Mouse (Mus musculus): ENCODE measurements around the gene Cldn18. TPM values are rescaled to one million over a fixed set of nuclear protein-coding genes. Genes with fewer than 3 reads are reported as not detected.

Cldn18 gene
- total RNA-seq (2014; rRNA removed) (not detected in 2 replicates), polyA plus RNA-seq (2015; fragmentation: Nextera tagmentation; extraction: Ambion mirVana) (not detected in 2 replicates)

DNA sequence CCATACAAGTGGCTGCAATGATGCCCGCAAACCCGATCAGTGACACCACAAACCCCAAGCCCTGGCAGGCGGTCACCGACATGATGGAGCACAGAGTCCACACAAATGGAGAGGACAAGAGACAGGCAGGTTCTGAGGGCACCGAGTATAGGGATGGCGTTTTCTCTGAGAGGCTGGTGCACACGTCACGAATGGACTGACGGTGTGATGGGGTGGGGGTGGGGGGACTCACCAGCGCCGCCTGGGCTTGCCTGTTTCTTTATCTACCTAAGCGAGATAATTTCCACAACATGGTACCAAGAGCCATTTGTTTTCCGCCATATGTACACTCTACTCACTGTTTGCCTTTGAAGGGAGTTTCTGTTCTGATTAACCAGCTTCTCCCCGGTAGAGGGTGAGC lies at the start of gene Cldn18:
TSS of gene Cldn18 (minus strand) at position 134 of the 400 bp plus-strand sequence.
- Histone ChIP-seq H3K4me1 (ENCODE audit: insufficient read depth, low read length) (no peaks in the 10 kb centered on the region), H3K27me3 (ENCODE audit: insufficient read depth, low read length) (no peaks in the 10 kb centered on the region), H3K27ac (ENCODE audit: low read depth, low read length) (no peak within 1 kb of the TSS), H3K9me3 (ENCODE audit: low read length) (no peaks in the 10 kb centered on the region), H3K36me3 (ENCODE audit: insufficient read depth, low read length) (no peaks in the 10 kb centered on the region), H3K4me3 (ENCODE audit: low read depth, low read length) (no peak within 1 kb of the TSS), H3K4me2 (ENCODE audit: low read depth, low read length, poor library complexity, severe bottlenecking) (no peak within 1 kb of the TSS), H3K9ac (replicated peaks; ENCODE audit: low read length, poor library complexity, severe bottlenecking) (no peak within 1 kb of the TSS)
- DNase-seq (ENCODE audit: low spot score) (no peak), ATAC-seq (ENCODE audit: low FRiP score) (no peak)
- WGBS, result 92% methylated on average over 14 of the region's 14 CpGs
- no peak for TF ChIP-seq CTCF (IDR thresholded peaks at IDR 0.05)

DNA sequence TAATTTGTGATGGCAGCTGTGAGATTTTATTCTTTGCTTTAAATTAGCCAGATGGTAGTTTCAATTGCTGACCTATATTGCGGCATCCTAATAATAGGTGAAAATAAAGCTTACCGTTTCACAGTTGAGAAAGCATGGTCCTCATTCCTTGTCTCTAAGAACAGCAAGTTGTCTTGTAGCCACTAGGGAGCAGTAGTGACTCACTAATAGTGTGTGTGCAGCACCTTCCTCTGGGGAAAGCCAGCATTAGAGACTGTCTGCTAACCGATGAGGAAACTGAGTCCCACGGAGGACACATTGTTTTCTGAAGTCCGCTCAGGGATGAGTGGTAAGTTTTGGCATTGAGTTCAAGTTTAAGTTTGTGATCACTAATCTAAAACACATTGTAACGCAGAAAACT lies 46.5 kb upstream of the Cldn18 start:
- H3K36me3 ChIP-seq (ENCODE audit: insufficient read depth, low read length), result no peaks in the 10 kb centered on the region
- H3K9me3 ChIP-seq (ENCODE audit: low read length), result no peaks in the 10 kb centered on the region
- DNase-seq (ENCODE audit: low spot score), result peak; percentile 60
- H3K4me1 ChIP-seq (ENCODE audit: insufficient read depth, low read length), result no peaks in the 10 kb centered on the region
- no peaks in the 10 kb centered on the region for H3K27me3 ChIP-seq (ENCODE audit: insufficient read depth, low read length)
- no peak for ATAC-seq (ENCODE audit: low FRiP score)
- WGBS, result 48% methylated on average over 6 of the region's 6 CpGs
- H3K4me2 ChIP-seq (ENCODE audit: low read depth, low read length, poor library complexity, severe bottlenecking), result no peak overlapping the region
- H3K4me3 ChIP-seq (ENCODE audit: low read depth, low read length), result no peak overlapping the region
- no peak overlapping the region for H3K27ac ChIP-seq (ENCODE audit: low read depth, low read length)
- no peak overlapping the region for H3K9ac ChIP-seq (replicated peaks; ENCODE audit: low read length, poor library complexity, severe bottlenecking)
- TF ChIP-seq CTCF (IDR thresholded peaks at IDR 0.05), result peak; percentile 74

GRCm38 (mm10) chr9:99750272-99750671 lies 33.2 kb upstream of the Cldn18 start:
- TF ChIP-seq CTCF (IDR thresholded peaks at IDR 0.05), result peak; percentile 44
- 84% methylated on average over 4 of the region's 4 CpGs for WGBS

GRCm38 (mm10) chr9:99748279-99748678 lies 31.2 kb upstream of the Cldn18 start:
- H3K27me3 ChIP-seq (ENCODE audit: insufficient read depth, low read length), result no peaks in the 10 kb centered on the region
- no peak overlapping the region for H3K4me2 ChIP-seq (ENCODE audit: low read depth, low read length, poor library complexity, severe bottlenecking)
- WGBS, result 88% methylated on average over 1 of the region's 1 CpGs
- H3K4me3 ChIP-seq (ENCODE audit: low read depth, low read length), result no peak overlapping the region
- no peak overlapping the region for H3K9ac ChIP-seq (replicated peaks; ENCODE audit: low read length, poor library complexity, severe bottlenecking)
- ATAC-seq (ENCODE audit: low FRiP score) (no peak), DNase-seq (ENCODE audit: low spot score) (no peak)
- H3K27ac ChIP-seq (ENCODE audit: low read depth, low read length), result no peak overlapping the region
- TF ChIP-seq CTCF (IDR thresholded peaks at IDR 0.05), result no peak
- H3K9me3 ChIP-seq (ENCODE audit: low read length), result no peaks in the 10 kb centered on the region
- H3K36me3 ChIP-seq (ENCODE audit: insufficient read depth, low read length), result no peaks in the 10 kb centered on the region
- H3K4me1 ChIP-seq (ENCODE audit: insufficient read depth, low read length), result no peaks in the 10 kb centered on the region

More at GRCm38 (mm10) chr9:99750272-99750671, 33.2 kb upstream of the Cldn18 start:
- no peaks in the 10 kb centered on the region for H3K36me3 ChIP-seq (ENCODE audit: insufficient read depth, low read length)
- ATAC-seq (ENCODE audit: low FRiP score) (no peak), DNase-seq (ENCODE audit: low spot score) (no peak)
- H3K4me2 ChIP-seq (ENCODE audit: low read depth, low read length, poor library complexity, severe bottlenecking), result no peak overlapping the region
- no peak overlapping the region for H3K4me3 ChIP-seq (ENCODE audit: low read depth, low read length)
- no peaks in the 10 kb centered on the region for H3K4me1 ChIP-seq (ENCODE audit: insufficient read depth, low read length)
- H3K9me3 ChIP-seq (ENCODE audit: low read length), result no peaks in the 10 kb centered on the region
- no peaks in the 10 kb centered on the region for H3K27me3 ChIP-seq (ENCODE audit: insufficient read depth, low read length)
- H3K27ac ChIP-seq (ENCODE audit: low read depth, low read length), result no peak overlapping the region
- H3K9ac ChIP-seq (replicated peaks; ENCODE audit: low read length, poor library complexity, severe bottlenecking), result no peak overlapping the region

DNA sequence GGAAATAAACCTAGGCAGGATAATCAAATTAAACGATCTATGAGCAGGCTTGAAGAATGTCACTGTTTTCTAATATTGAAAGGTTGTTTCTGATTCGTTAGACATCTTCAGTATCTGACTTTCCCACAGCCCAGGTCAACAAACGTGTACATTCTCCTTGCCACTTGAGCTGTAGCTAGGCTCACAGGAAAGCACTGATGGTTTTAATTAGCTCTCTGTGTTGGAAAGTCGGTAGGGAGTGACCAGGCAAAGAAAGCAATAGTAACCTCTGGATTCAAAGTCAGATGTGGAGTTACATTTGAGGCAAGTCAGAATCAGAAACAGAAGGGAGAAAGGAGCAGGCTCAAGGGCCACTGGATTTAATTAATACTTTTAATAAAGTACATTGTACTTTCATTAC lies 30.7 kb upstream of the Cldn18 start:
- H3K27me3 ChIP-seq (ENCODE audit: insufficient read depth, low read length), result no peaks in the 10 kb centered on the region
- no peaks in the 10 kb centered on the region for H3K4me1 ChIP-seq (ENCODE audit: insufficient read depth, low read length)
- H3K36me3 ChIP-seq (ENCODE audit: insufficient read depth, low read length), result no peaks in the 10 kb centered on the region
- no peak overlapping the region for H3K27ac ChIP-seq (ENCODE audit: low read depth, low read length)
- no peak for TF ChIP-seq CTCF (IDR thresholded peaks at IDR 0.05)
- H3K9me3 ChIP-seq (ENCODE audit: low read length), result no peaks in the 10 kb centered on the region
- no peak overlapping the region for H3K4me2 ChIP-seq (ENCODE audit: low read depth, low read length, poor library complexity, severe bottlenecking)
- no peak for DNase-seq (ENCODE audit: low spot score)
- 73% methylated on average over 4 of the region's 4 CpGs for WGBS
- H3K9ac ChIP-seq (replicated peaks; ENCODE audit: low read length, poor library complexity, severe bottlenecking), result no peak overlapping the region
- no peak for ATAC-seq (ENCODE audit: low FRiP score)
- no peak overlapping the region for H3K4me3 ChIP-seq (ENCODE audit: low read depth, low read length)

- WGBS, result 64% methylated on average over 5 of the region's 5 CpGs
- no peak for ATAC-seq (ENCODE audit: low FRiP score)
- DNase-seq (ENCODE audit: low spot score), result peak; percentile 37
- Histone ChIP-seq H3K9ac (replicated peaks; ENCODE audit: low read length, poor library complexity, severe bottlenecking) (no peak overlapping the region), H3K36me3 (ENCODE audit: insufficient read depth, low read length) (no peaks in the 10 kb centered on the region), H3K27ac (ENCODE audit: low read depth, low read length) (no peak overlapping the region), H3K27me3 (ENCODE audit: insufficient read depth, low read length) (no peaks in the 10 kb centered on the region), H3K9me3 (ENCODE audit: low read length) (no peaks in the 10 kb centered on the region), H3K4me3 (ENCODE audit: low read depth, low read length) (no peak overlapping the region), H3K4me1 (ENCODE audit: insufficient read depth, low read length) (no peaks in the 10 kb centered on the region), H3K4me2 (ENCODE audit: low read depth, low read length, poor library complexity, severe bottlenecking) (no peak overlapping the region)
- no peak for TF ChIP-seq CTCF (IDR thresholded peaks at IDR 0.05)
Observed at GRCm38 (mm10) chr9:99744548-99744947, 27.5 kb upstream of the Cldn18 start.

Measured in midbrain, postnatal 0 days (tissue).